Mouse (Mus musculus) erythroblast, embryonic 14.5 days (primary cell): Measurements from ENCODE around the gene Tspan18. TPM values are rescaled to one million over a fixed set of nuclear protein-coding genes. Genes with fewer than 3 reads are reported as not detected.

Experiments used
- H3K27me3 ChIP-seq: 2 replicates; pipeline ENCODE4 v1.6.1; 2012; ENCODE audit warnings: inconsistent platforms; ENCODE audit not compliant: control insufficient read depth
- H3K36me3 ChIP-seq: 2 replicates; pipeline ENCODE4 v1.6.1; 2012; ENCODE audit warnings: mild to moderate bottlenecking, inconsistent platforms; ENCODE audit not compliant: control insufficient read depth
- H3K4me1 ChIP-seq: 2 replicates; pipeline ENCODE4 v1.6.1; 2012; ENCODE audit warnings: inconsistent platforms; ENCODE audit not compliant: control insufficient read depth
- H3K4me3 ChIP-seq: replicated peaks from 2 replicates; pipeline ENCODE3; 2012; ENCODE audit warnings: moderate library complexity, mild to moderate bottlenecking, inconsistent platforms
- H3K9me3 ChIP-seq: 2 replicates; pipeline ENCODE4 v1.6.1; 2012; ENCODE audit warnings: low read length, inconsistent platforms, mixed read lengths; ENCODE audit not compliant: control insufficient read depth
- GATA1 ChIP-seq: IDR thresholded peaks from 2 replicates; pipeline ENCODE4 v1.6.1; 2012; ENCODE audit warnings: low read length, inconsistent platforms, mixed read lengths
- TAL1 ChIP-seq: IDR thresholded peaks from 3 replicates; pipeline ENCODE4 v1.6.1; 2012; ENCODE audit warnings: low read length, inconsistent platforms, mixed read lengths
- polyA plus RNA-seq: library from polyadenylated mRNA; stranded (reverse); fragments of >175 nt; gene quantifications from 2 replicates; pipeline ENCODE4 v1.2.3, GENCODE M21; 2012

The Tspan18 gene
- polyA plus RNA-seq, 1 experiment = 0.50 TPM

GRCm38 (mm10) chr2:93170845-93171200 lies 163.5 kb downstream of the Tspan18 start:
- TF ChIP-seq TAL1 (no peak), GATA1 (no peak)
- H3K9me3 ChIP-seq = no peaks in the 10 kb centered on the region
- no peaks in the 10 kb centered on the region; the same call in 1 of the 2 replicates for H3K27me3 ChIP-seq
- no peak overlapping the region for H3K4me3 ChIP-seq
- H3K36me3 ChIP-seq = no peaks in the 10 kb centered on the region
- H3K4me1 ChIP-seq = no peaks in the 10 kb centered on the region

GRCm38 (mm10) chr2:93170156-93170844 lies 164.0 kb downstream of the Tspan18 start:
- Histone ChIP-seq H3K27me3 (no peaks in the 10 kb centered on the region; the same call in 1 of the 2 replicates), H3K4me3 (no peak overlapping the region), H3K9me3 (no peaks in the 10 kb centered on the region), H3K36me3 (no peaks in the 10 kb centered on the region), H3K4me1 (no peaks in the 10 kb centered on the region)
- no peak for TF ChIP-seq GATA1
- no peak for TF ChIP-seq TAL1

- TF ChIP-seq TAL1 (no peak), GATA1 (no peak)
- no peaks in the 10 kb centered on the region for H3K9me3 ChIP-seq
- no peaks in the 10 kb centered on the region for H3K4me1 ChIP-seq
- H3K27me3 ChIP-seq = no peaks in the 10 kb centered on the region; the same call in 1 of the 2 replicates
- no peaks in the 10 kb centered on the region for H3K36me3 ChIP-seq
- no peak overlapping the region for H3K4me3 ChIP-seq
Measured at GRCm38 (mm10) chr2:93166734-93167406, 167.4 kb downstream of the Tspan18 start.

GRCm38 (mm10) chr2:93166295-93166694 lies 168.0 kb downstream of the Tspan18 start:
- Histone ChIP-seq H3K27me3 (no peaks in the 10 kb centered on the region; the same call in 1 of the 2 replicates), H3K4me3 (no peak overlapping the region), H3K9me3 (no peaks in the 10 kb centered on the region), H3K4me1 (no peaks in the 10 kb centered on the region), H3K36me3 (no peaks in the 10 kb centered on the region)
- TF ChIP-seq GATA1 (no peak), TAL1 (no peak)

- TF ChIP-seq GATA1 (no peak), TAL1 (no peak)
- Histone ChIP-seq H3K27me3 (no peaks in the 10 kb centered on the region; the same call in 1 of the 2 replicates), H3K9me3 (no peaks in the 10 kb centered on the region), H3K4me1 (no peaks in the 10 kb centered on the region), H3K36me3 (no peaks in the 10 kb centered on the region), H3K4me3 (no peak overlapping the region)
Measured at GRCm38 (mm10) chr2:93163750-93164335, 170.5 kb downstream of the Tspan18 start.

- Histone ChIP-seq H3K4me1 (no peaks in the 10 kb centered on the region), H3K9me3 (no peaks in the 10 kb centered on the region), H3K36me3 (no peaks in the 10 kb centered on the region), H3K4me3 (no peak overlapping the region), H3K27me3 (no peaks in the 10 kb centered on the region; the same call in 1 of the 2 replicates)
- TF ChIP-seq TAL1 (no peak), GATA1 (no peak)
Measured at GRCm38 (mm10) chr2:93163317-93163716, 171.0 kb downstream of the Tspan18 start.

GRCm38 (mm10) chr2:93162791-93163190 lies 171.5 kb downstream of the Tspan18 start:
- no peaks in the 10 kb centered on the region for H3K36me3 ChIP-seq
- no peaks in the 10 kb centered on the region for H3K4me1 ChIP-seq
- no peaks in the 10 kb centered on the region; the same call in 1 of the 2 replicates for H3K27me3 ChIP-seq
- TF ChIP-seq TAL1 = no peak
- no peak for TF ChIP-seq GATA1
- H3K9me3 ChIP-seq = no peaks in the 10 kb centered on the region
- no peak overlapping the region for H3K4me3 ChIP-seq

GRCm38 (mm10) chr2:93161914-93162664 lies 172.2 kb downstream of the Tspan18 start:
- no peaks in the 10 kb centered on the region for H3K36me3 ChIP-seq
- no peaks in the 10 kb centered on the region for H3K9me3 ChIP-seq
- no peak overlapping the region for H3K4me3 ChIP-seq
- TF ChIP-seq GATA1 = no peak
- H3K27me3 ChIP-seq = no peaks in the 10 kb centered on the region; the same call in 1 of the 2 replicates
- no peaks in the 10 kb centered on the region for H3K4me1 ChIP-seq
